Mouse (Mus musculus) 3T3-L1 (cell line): ENCODE results near the gene Ankrd50.
A peak's percentile ranks its signal among the peaks of the same experiment; 100 is the strongest.

ENCODE experiments used
- DNase-seq: peaks from one replicate; pipeline ENCODE4 v3.0.0-alpha.2; 2015; ENCODE audit warnings: low read depth, low spot score

Gene Ankrd50

GRCm38 (mm10) chr3:38466139-38466538 lies 18.5 kb downstream of the Ankrd50 start:
- no peak for DNase-seq

GRCm38 (mm10) chr3:38463149-38463548 lies 21.5 kb downstream of the Ankrd50 start:
- no peak for DNase-seq

GRCm38 (mm10) chr3:38461742-38462141 lies 22.9 kb downstream of the Ankrd50 start:
- DNase-seq = no peak

- DNase-seq = no peak
These were observed 24.4 kb downstream of the Ankrd50 start for GRCm38 (mm10) chr3:38460250-38460624.

GRCm38 (mm10) chr3:38459507-38460249 lies 25.0 kb downstream of the Ankrd50 start:
- DNase-seq = peak; percentile 82

- DNase-seq = no peak
These were observed 27.6 kb downstream of the Ankrd50 start for GRCm38 (mm10) chr3:38457041-38457440.

GRCm38 (mm10) chr3:38452199-38452598 lies 32.4 kb downstream of the Ankrd50 start:
- DNase-seq = peak; percentile 74

- DNase-seq = no peak
These were observed 38.1 kb downstream of the Ankrd50 start for GRCm38 (mm10) chr3:38446586-38446985.

- DNase-seq = no peak
These were observed 40.8 kb downstream of the Ankrd50 start for GRCm38 (mm10) chr3:38443875-38444274.

- no peak for DNase-seq
These were observed 44.1 kb downstream of the Ankrd50 start for GRCm38 (mm10) chr3:38440564-38440991.

GRCm38 (mm10) chr3:38436596-38436995 lies 48.0 kb downstream of the Ankrd50 start:
- DNase-seq = no peak

- no peak for DNase-seq
These were observed 48.8 kb downstream of the Ankrd50 start for GRCm38 (mm10) chr3:38435828-38436227.

- DNase-seq = no peak
These were observed 50.2 kb downstream of the Ankrd50 start for GRCm38 (mm10) chr3:38434486-38434885.

GRCm38 (mm10) chr3:38433495-38434464 lies 50.9 kb downstream of the Ankrd50 start:
- no peak for DNase-seq

GRCm38 (mm10) chr3:38431461-38431860 lies 53.2 kb downstream of the Ankrd50 start:
- no peak for DNase-seq

- DNase-seq = no peak
These were observed 53.6 kb downstream of the Ankrd50 start for GRCm38 (mm10) chr3:38431042-38431441.

- DNase-seq = peak; percentile 80
These were observed 57.4 kb downstream of the Ankrd50 start for GRCm38 (mm10) chr3:38427200-38427599.

GRCm38 (mm10) chr3:38423966-38424365 lies 60.7 kb downstream of the Ankrd50 start:
- peak; percentile 53 for DNase-seq

- DNase-seq = no peak
These were observed 64.7 kb downstream of the Ankrd50 start for GRCm38 (mm10) chr3:38419896-38420295.

GRCm38 (mm10) chr3:38415292-38415930 lies 69.2 kb downstream of the Ankrd50 start:
- DNase-seq = peak; percentile 10
